Mouse (Mus musculus) intestine, postnatal 0 days (tissue): ENCODE data around the gene Zfand4. TPM values are rescaled to one million over a fixed set of nuclear protein-coding genes. Genes with fewer than 3 reads are reported as not detected.

Experiments used
- ATAC-seq: fragments of 200-750 bp; cut with Nextera tagmentation; 2 replicates; pipeline ENCODE4 v1.8.0; 2017; ENCODE audit warnings: mild to moderate bottlenecking, moderate TSS enrichment, moderate library complexity
- H3K27ac ChIP-seq: fragments of 300-500 bp; sonication (generic); 2 replicates; pipeline ENCODE4 v1.5.1; 2014; ENCODE audit warnings: mild to moderate bottlenecking, low read depth, low read length, moderate library complexity
- H3K27me3 ChIP-seq: fragments of 300-500 bp; sonication (generic); replicated peaks from 2 replicates; pipeline ENCODE4 v1.6.1; 2014; ENCODE audit warnings: low read length, mixed read lengths; ENCODE audit not compliant: control insufficient read depth, insufficient read depth
- H3K36me3 ChIP-seq: fragments of 300-500 bp; sonication (generic); 2 replicates; pipeline ENCODE4 v1.6.1; 2014; ENCODE audit warnings: mild to moderate bottlenecking, moderate library complexity; ENCODE audit not compliant: control insufficient read depth, insufficient read depth
- H3K4me1 ChIP-seq: fragments of 300-500 bp; sonication (generic); replicated peaks from 2 replicates; pipeline ENCODE4 v1.6.1; 2014; ENCODE audit warnings: antibody characterized with exemption, low read length, mixed read lengths; ENCODE audit not compliant: control insufficient read depth, insufficient read depth
- H3K4me2 ChIP-seq: fragments of 300-500 bp; sonication (generic); replicated peaks from 2 replicates; pipeline ENCODE4 v1.6.1; 2014; ENCODE audit warnings: low read depth, mild to moderate bottlenecking, moderate library complexity
- H3K4me3 ChIP-seq: fragments of 300-500 bp; sonication (generic); 2 replicates; pipeline ENCODE4 v1.5.1; 2014; ENCODE audit warnings: low read depth, low read length
- H3K9ac ChIP-seq: fragments of 300-500 bp; sonication (generic); 2 replicates; pipeline ENCODE4 v1.6.1; 2014; ENCODE audit warnings: mild to moderate bottlenecking, low read depth, low read length
- H3K9me3 ChIP-seq: fragments of 300-500 bp; sonication (generic); 2 replicates; pipeline ENCODE4 v1.6.1; 2016; ENCODE audit warnings: mixed run types; ENCODE audit not compliant: control insufficient read depth
- CTCF ChIP-seq: sonication (generic); IDR thresholded peaks from 2 replicates; pipeline ENCODE4 v1.5.1; 2016; ENCODE audit warnings: low read depth, mild to moderate bottlenecking, control low read depth, antibody characterized with exemption, moderate library complexity
- WGBS: fragments of 180-500 bp; shearing (Covaris S2); extraction: QIAGEN DNeasy Blood & Tissue Kit; methylation state at CpG from one replicate; pipeline ENCODE4 v1.1.7; 2014; 5-methylcytosine and 5-hydroxymethylcytosine counted together
- polyA plus RNA-seq: library from polyadenylated mRNA; unstranded; fragments of >200 nt; fragmentation: Nextera tagmentation; extraction: Ambion mirVana; gene quantifications from 2 replicates; pipeline ENCODE4 v1.2.1, GENCODE M21; 2015

Gene Zfand4
- polyA plus RNA-seq, 1 experiment from 2014 or later: 1.1 TPM

DNA sequence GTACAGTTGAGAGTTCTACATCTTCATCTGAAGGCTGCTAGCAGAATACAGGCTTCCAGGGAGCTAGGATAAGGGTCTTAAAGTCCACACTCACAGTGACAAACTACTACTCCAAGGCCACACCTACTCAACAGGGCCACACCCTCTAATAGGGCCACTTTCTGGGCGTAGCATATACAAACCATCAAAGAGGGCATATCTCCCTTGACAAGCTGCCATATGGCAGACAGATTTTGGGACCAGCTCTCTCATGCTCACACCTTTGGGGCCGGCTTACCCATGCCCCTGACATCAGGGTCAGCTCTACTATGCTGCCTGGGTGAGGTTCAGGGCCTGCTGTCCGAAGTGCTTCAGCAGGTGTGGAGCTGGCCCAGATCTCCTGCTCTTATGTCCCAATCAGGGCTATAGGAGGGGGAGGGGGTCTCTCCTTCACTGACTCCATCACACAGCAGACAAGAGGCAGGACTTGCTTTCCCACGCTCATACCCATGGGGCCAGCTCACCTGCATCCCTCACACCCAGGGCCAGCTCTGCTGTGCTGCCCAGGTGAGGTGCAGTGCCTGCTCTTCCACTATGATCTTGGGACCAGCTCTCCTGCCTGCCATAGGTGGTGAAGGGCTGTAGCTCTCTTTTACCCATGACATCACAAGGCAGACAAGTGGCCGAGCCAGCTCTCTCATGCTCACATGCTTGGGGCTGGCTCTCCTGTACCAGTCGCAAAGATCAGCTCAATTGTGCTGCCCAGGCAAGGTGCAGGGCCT is 106.4 kb downstream of the Zfand4 start:
- peak; percentile 85 for ATAC-seq
- H3K9ac ChIP-seq: no peak overlapping the region
- H3K27me3 ChIP-seq: no peaks in the 10 kb centered on the region
- H3K9me3 ChIP-seq: no peaks in the 10 kb centered on the region
- no peak overlapping the region for H3K27ac ChIP-seq
- 65% methylated on average over 6 of the region's 6 CpGs for WGBS
- H3K4me2 ChIP-seq: no peak overlapping the region
- no peak for TF ChIP-seq CTCF
- no peaks in the 10 kb centered on the region for H3K36me3 ChIP-seq
- no peak overlapping the region for H3K4me3 ChIP-seq
- 0 out of 2 replicates have a peak, but pooled peaks cover 5% of the 10 kb centered on the region for H3K4me1 ChIP-seq

DNA sequence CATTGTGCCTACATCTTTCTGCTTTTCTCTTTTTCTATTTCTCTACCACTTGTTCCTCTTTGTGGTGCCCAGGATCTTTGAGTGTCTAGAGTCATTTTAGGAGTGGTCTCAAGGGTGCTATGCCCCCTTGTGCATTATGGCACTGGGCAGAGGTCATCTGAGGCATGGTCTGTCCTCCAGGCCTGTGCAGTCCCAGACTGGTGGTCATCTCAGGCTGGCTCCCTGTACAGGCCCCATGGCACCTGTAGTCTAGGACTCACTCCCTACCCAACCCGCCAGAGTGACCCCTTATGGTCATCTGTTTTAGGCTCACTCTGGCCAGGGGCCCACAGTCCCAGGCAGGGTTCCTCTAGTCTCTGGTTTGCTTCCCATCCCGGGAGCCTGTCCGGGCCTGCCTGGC is 107.5 kb downstream of the Zfand4 start:
- no peak overlapping the region for H3K4me3 ChIP-seq
- no peak overlapping the region for H3K9ac ChIP-seq
- ATAC-seq: no peak
- WGBS: 95% methylated on average over 3 of the region's 3 CpGs
- no peaks in the 10 kb centered on the region for H3K9me3 ChIP-seq
- no peak overlapping the region for H3K27ac ChIP-seq
- H3K4me1 ChIP-seq: 0 out of 2 replicates have a peak, but pooled peaks cover 5% of the 10 kb centered on the region
- no peak for TF ChIP-seq CTCF
- H3K27me3 ChIP-seq: no peaks in the 10 kb centered on the region
- no peak overlapping the region for H3K4me2 ChIP-seq
- no peaks in the 10 kb centered on the region for H3K36me3 ChIP-seq

DNA sequence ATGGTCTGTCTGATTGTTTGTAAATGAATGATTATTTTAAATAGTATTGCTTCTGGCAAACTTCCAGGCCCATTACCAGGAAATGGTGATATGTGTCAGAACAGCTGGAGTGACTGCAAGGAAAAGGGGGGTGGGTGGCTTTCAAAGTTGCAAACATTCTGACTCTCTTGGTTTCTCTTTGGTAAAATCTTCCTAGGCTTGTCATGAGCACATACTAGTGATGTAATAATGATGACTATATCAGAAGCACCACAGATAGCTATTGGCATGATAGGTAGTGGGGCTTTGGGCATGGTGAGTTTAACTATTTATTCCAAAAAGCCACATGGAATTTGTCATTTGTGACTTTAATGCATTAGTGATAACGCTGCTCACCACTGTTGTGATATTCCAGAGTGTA is 110.1 kb downstream of the Zfand4 start:
- H3K27me3 ChIP-seq: no peaks in the 10 kb centered on the region
- no peaks in the 10 kb centered on the region for H3K9me3 ChIP-seq
- 71% methylated on average over 1 of the region's 1 CpGs for WGBS
- no peaks in the 10 kb centered on the region for H3K36me3 ChIP-seq
- 0 out of 2 replicates have a peak, but pooled peaks cover 5% of the 10 kb centered on the region for H3K4me1 ChIP-seq
- no peak overlapping the region for H3K9ac ChIP-seq
- no peak for TF ChIP-seq CTCF
- no peak for ATAC-seq
- H3K4me2 ChIP-seq: no peak overlapping the region
- H3K4me3 ChIP-seq: no peak overlapping the region
- H3K27ac ChIP-seq: no peak overlapping the region

DNA sequence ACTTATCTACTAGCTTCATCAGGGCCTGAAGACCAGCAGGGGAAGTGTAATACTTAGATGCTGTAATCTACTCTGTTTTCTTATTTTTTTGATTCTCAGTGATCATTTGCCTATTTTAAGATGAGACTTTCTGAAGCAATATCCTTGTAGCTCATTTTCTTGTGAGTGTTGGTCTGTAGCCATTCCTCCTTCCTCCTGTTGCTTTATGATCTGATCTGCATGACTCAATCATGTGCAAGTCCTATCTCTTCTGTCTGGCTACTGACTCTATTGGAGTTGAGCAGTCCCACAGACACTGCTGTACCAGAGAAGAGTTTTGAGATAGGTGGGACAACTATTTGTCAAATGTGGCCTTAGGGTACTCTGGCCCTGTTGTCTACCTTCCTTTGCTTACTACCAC is 110.6 kb downstream of the Zfand4 start:
- H3K4me2 ChIP-seq: no peak overlapping the region
- 0 out of 2 replicates have a peak, but pooled peaks cover 5% of the 10 kb centered on the region for H3K4me1 ChIP-seq
- no peak for ATAC-seq
- no peak overlapping the region for H3K9ac ChIP-seq
- H3K4me3 ChIP-seq: no peak overlapping the region
- H3K27me3 ChIP-seq: no peaks in the 10 kb centered on the region
- no peak overlapping the region for H3K27ac ChIP-seq
- no peaks in the 10 kb centered on the region for H3K36me3 ChIP-seq
- no peak for TF ChIP-seq CTCF
- no peaks in the 10 kb centered on the region for H3K9me3 ChIP-seq

DNA sequence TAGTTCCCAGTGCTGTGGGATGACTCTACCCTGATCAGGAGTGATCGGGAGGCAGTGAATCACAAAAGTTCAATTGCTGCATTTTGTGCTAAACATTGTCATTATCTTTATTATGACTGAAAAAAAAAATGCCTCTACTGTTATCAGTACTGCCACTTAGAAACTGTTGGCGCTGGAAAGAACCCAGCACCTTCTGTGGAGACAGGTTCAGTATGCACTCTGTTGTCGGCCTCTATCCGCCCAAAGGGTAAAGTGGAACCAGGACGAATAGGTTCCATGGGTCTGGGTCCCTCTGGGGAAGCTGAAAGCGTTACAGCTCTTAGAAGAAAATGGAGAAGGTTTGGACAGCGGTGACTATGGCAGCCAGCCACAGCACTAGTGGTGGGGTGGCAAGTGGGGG is 114.9 kb downstream of the Zfand4 start:
- Histone ChIP-seq H3K9me3 (no peaks in the 10 kb centered on the region), H3K36me3 (no peaks in the 10 kb centered on the region), H3K4me1 (no peaks in the 10 kb centered on the region), H3K9ac (no peak overlapping the region), H3K4me2 (no peak overlapping the region), H3K27ac (no peak overlapping the region), H3K27me3 (no peaks in the 10 kb centered on the region), H3K4me3 (no peak overlapping the region)
- ATAC-seq: no peak
- no peak for TF ChIP-seq CTCF
- WGBS: 84% methylated on average over 7 of the region's 7 CpGs

Other genes starting within 250 kb of the Zfand4 start
- gene Tmcc1, start 70.7 kb upstream of the Zfand4 start, polyA plus RNA-seq: 8.0 and 9.2 TPM in 2 replicates
- 37.3 and 44.1 TPM in 2 replicates for gene Washc2, start 56.2 kb upstream of the Zfand4 start, polyA plus RNA-seq
- gene March8, start 73.8 kb downstream of the Zfand4 start, polyA plus RNA-seq: 29.4 and 31.5 TPM in 2 replicates
- 0.43 and 0.48 TPM in 2 replicates for gene Alox5, start 197.0 kb downstream of the Zfand4 start, polyA plus RNA-seq
- gene Olfr211, start 224.9 kb downstream of the Zfand4 start, polyA plus RNA-seq: not detected in 2 replicates
- 0.05 TPM in 1 of 2 replicates, not detected in the other for gene Olfr212, start 242.3 kb downstream of the Zfand4 start, polyA plus RNA-seq